Mouse (Mus musculus): Measurements from ENCODE around the gene Uba3. TPM values are rescaled to one million over a fixed set of nuclear protein-coding genes. Genes with fewer than 3 reads are reported as not detected.
A peak's percentile ranks its signal among the peaks of the same experiment; 100 is the strongest.

Gene Uba3
- total and polyA plus RNA-seq, 2 experiments from 2014 or later, result 60.3 to 63.4 TPM

- Histone ChIP-seq H3K36me3 (ENCODE audit: insufficient read depth, low read length) (no peaks in the 10 kb centered on the region), H3K27me3 (ENCODE audit: insufficient read depth, low read length) (no peaks in the 10 kb centered on the region), H3K4me1 (ENCODE audit: insufficient read depth, low read length) (no peaks in the 10 kb centered on the region), H3K9me3 (ENCODE audit: low read length) (no peaks in the 10 kb centered on the region), H3K4me2 (ENCODE audit: low read depth, low read length) (no peak overlapping the region), H3K4me3 (ENCODE audit: low read length) (no peak overlapping the region), H3K27ac (no peak overlapping the region), H3K9ac (replicated peaks; ENCODE audit: low read length) (no peak overlapping the region)
- TF ChIP-seq CTCF (IDR thresholded peaks at IDR 0.05; ENCODE audit: low read depth), result no peak
- ATAC-seq, result no peak
- 95% methylated on average over 6 of the region's 6 CpGs for WGBS
- no peak for DNase-seq (ENCODE audit: low spot score)
Observed at GRCm38 (mm10) chr6:97239360-97239759, 33.9 kb upstream of the Uba3 start.

GRCm38 (mm10) chr6:97236088-97236487, 30.6 kb upstream of the Uba3 start:
- H3K36me3 ChIP-seq (ENCODE audit: insufficient read depth, low read length), result peaks cover 18% of the 10 kb centered on the region; the same call in 1 of the 2 replicates
- no peak for TF ChIP-seq CTCF (IDR thresholded peaks at IDR 0.05; ENCODE audit: low read depth)
- no peak overlapping the region for H3K27ac ChIP-seq
- no peak overlapping the region for H3K4me3 ChIP-seq (ENCODE audit: low read length)
- ATAC-seq (no peak), DNase-seq (ENCODE audit: low spot score) (no peak)
- H3K9ac ChIP-seq (replicated peaks; ENCODE audit: low read length), result no peak overlapping the region
- H3K27me3 ChIP-seq (ENCODE audit: insufficient read depth, low read length), result no peaks in the 10 kb centered on the region
- 94% methylated on average over 5 of the region's 5 CpGs for WGBS
- H3K9me3 ChIP-seq (ENCODE audit: low read length), result no peaks in the 10 kb centered on the region
- no peak overlapping the region for H3K4me2 ChIP-seq (ENCODE audit: low read depth, low read length)
- H3K4me1 ChIP-seq (ENCODE audit: insufficient read depth, low read length), result no peaks in the 10 kb centered on the region

- Histone ChIP-seq H3K27me3 (ENCODE audit: insufficient read depth, low read length) (no peaks in the 10 kb centered on the region), H3K4me1 (ENCODE audit: insufficient read depth, low read length) (no peaks in the 10 kb centered on the region), H3K4me2 (ENCODE audit: low read depth, low read length) (no peak overlapping the region), H3K36me3 (ENCODE audit: insufficient read depth, low read length) (peaks cover 21% of the 10 kb centered on the region; the same call in 1 of the 2 replicates), H3K9ac (replicated peaks; ENCODE audit: low read length) (no peak overlapping the region), H3K4me3 (ENCODE audit: low read length) (no peak overlapping the region), H3K9me3 (ENCODE audit: low read length) (no peaks in the 10 kb centered on the region), H3K27ac (no peak overlapping the region)
- DNase-seq (ENCODE audit: low spot score), result no peak
- 89% methylated on average over 7 of the region's 7 CpGs for WGBS
- ATAC-seq, result no peak
- TF ChIP-seq CTCF (IDR thresholded peaks at IDR 0.05; ENCODE audit: low read depth), result no peak
Observed at GRCm38 (mm10) chr6:97234911-97235668, 29.6 kb upstream of the Uba3 start.

GRCm38 (mm10) chr6:97227067-97227847, 21.8 kb upstream of the Uba3 start:
- no peak overlapping the region for H3K4me3 ChIP-seq (ENCODE audit: low read length)
- ATAC-seq (no peak), DNase-seq (ENCODE audit: low spot score) (no peak)
- H3K4me2 ChIP-seq (ENCODE audit: low read depth, low read length), result no peak overlapping the region
- H3K9ac ChIP-seq (replicated peaks; ENCODE audit: low read length), result no peak overlapping the region
- H3K9me3 ChIP-seq (ENCODE audit: low read length), result no peaks in the 10 kb centered on the region
- H3K36me3 ChIP-seq (ENCODE audit: insufficient read depth, low read length), result peaks cover 18% of the 10 kb centered on the region; the same call in 1 of the 2 replicates
- H3K27ac ChIP-seq, result no peak overlapping the region
- no peaks in the 10 kb centered on the region for H3K4me1 ChIP-seq (ENCODE audit: insufficient read depth, low read length)
- TF ChIP-seq CTCF (IDR thresholded peaks at IDR 0.05; ENCODE audit: low read depth), result no peak
- H3K27me3 ChIP-seq (ENCODE audit: insufficient read depth, low read length), result no peaks in the 10 kb centered on the region
- WGBS, result 96% methylated on average over 9 of the region's 9 CpGs

GRCm38 (mm10) chr6:97226083-97226491, 20.6 kb upstream of the Uba3 start:
- H3K4me2 ChIP-seq (ENCODE audit: low read depth, low read length), result no peak overlapping the region
- H3K9me3 ChIP-seq (ENCODE audit: low read length), result no peaks in the 10 kb centered on the region
- H3K27me3 ChIP-seq (ENCODE audit: insufficient read depth, low read length), result no peaks in the 10 kb centered on the region
- peak; percentile 38; the same call in 1 of the 2 replicates for ATAC-seq
- WGBS, result 0% methylated on average over 1 of the region's 1 CpGs
- H3K4me1 ChIP-seq (ENCODE audit: insufficient read depth, low read length), result no peaks in the 10 kb centered on the region
- H3K9ac ChIP-seq (replicated peaks; ENCODE audit: low read length), result no peak overlapping the region
- no peak overlapping the region for H3K4me3 ChIP-seq (ENCODE audit: low read length)
- DNase-seq (ENCODE audit: low spot score), result no peak
- TF ChIP-seq CTCF (IDR thresholded peaks at IDR 0.05; ENCODE audit: low read depth), result no peak
- peak overlapping the region; percentile 26; the same call in 1 of the 2 replicates for H3K27ac ChIP-seq
- peaks cover 9% of the 10 kb centered on the region; the same call in 1 of the 2 replicates for H3K36me3 ChIP-seq (ENCODE audit: insufficient read depth, low read length)

GRCm38 (mm10) chr6:97224505-97224904, 19.1 kb upstream of the Uba3 start:
- Histone ChIP-seq H3K4me3 (ENCODE audit: low read length) (no peak overlapping the region), H3K4me1 (ENCODE audit: insufficient read depth, low read length) (no peaks in the 10 kb centered on the region), H3K27me3 (ENCODE audit: insufficient read depth, low read length) (no peaks in the 10 kb centered on the region), H3K36me3 (ENCODE audit: insufficient read depth, low read length) (peaks cover 2% of the 10 kb centered on the region; the same call in 1 of the 2 replicates), H3K27ac (no peak overlapping the region), H3K9ac (replicated peaks; ENCODE audit: low read length) (no peak overlapping the region), H3K4me2 (ENCODE audit: low read depth, low read length) (no peak overlapping the region), H3K9me3 (ENCODE audit: low read length) (no peaks in the 10 kb centered on the region)
- DNase-seq (ENCODE audit: low spot score) (no peak), ATAC-seq (no peak)
- 93% methylated on average over 8 of the region's 8 CpGs for WGBS
- TF ChIP-seq CTCF (IDR thresholded peaks at IDR 0.05; ENCODE audit: low read depth), result no peak
